Mouse (Mus musculus) monocyte, adult 5-6 weeks (primary cell): ENCODE data around the gene Foxn1. TPM values are rescaled to one million over a fixed set of nuclear protein-coding genes. Genes with fewer than 3 reads are reported as not detected.

Experiments
- ATAC-seq: fragments of 153-309, 156-312 bp; replicated peaks from 2 replicates; pipeline ENCODE4 v1.8.0; 2017; ENCODE audit warnings: mild to moderate bottlenecking; ENCODE audit not compliant: low TSS enrichment, insufficient number of reproducible peaks, severe bottlenecking, poor library complexity, low FRiP score
- total RNA-seq: library from RNA; stranded (forward); fragments of 200-1000, 200-491, 200-594 nt; gene quantifications from 3 replicates; pipeline ENCODE4 v1.2.3, GENCODE M21; 2017

Foxn1 gene
- total RNA-seq, 1 experiment from 2014 or later, result not detected

GRCm38 (mm10) chr11:78367456-78368225 is 18.7 kb downstream of the Foxn1 start:
- no peak for ATAC-seq

- ATAC-seq, result no peak
These were observed 22.3 kb downstream of the Foxn1 start for GRCm38 (mm10) chr11:78364103-78364502.

GRCm38 (mm10) chr11:78363309-78364007 is 22.9 kb downstream of the Foxn1 start:
- no peak for ATAC-seq

- ATAC-seq, result no peak
These were observed 25.6 kb downstream of the Foxn1 start for GRCm38 (mm10) chr11:78360789-78361131.

GRCm38 (mm10) chr11:78360125-78360788 is 26.1 kb downstream of the Foxn1 start:
- peak; percentile 75 for ATAC-seq

GRCm38 (mm10) chr11:78358330-78359007 is 27.9 kb downstream of the Foxn1 start:
- ATAC-seq, result no peak

GRCm38 (mm10) chr11:78355471-78356238 is 30.7 kb downstream of the Foxn1 start:
- no peak for ATAC-seq

GRCm38 (mm10) chr11:78354905-78355304 is 31.5 kb downstream of the Foxn1 start:
- ATAC-seq, result no peak

DNA sequence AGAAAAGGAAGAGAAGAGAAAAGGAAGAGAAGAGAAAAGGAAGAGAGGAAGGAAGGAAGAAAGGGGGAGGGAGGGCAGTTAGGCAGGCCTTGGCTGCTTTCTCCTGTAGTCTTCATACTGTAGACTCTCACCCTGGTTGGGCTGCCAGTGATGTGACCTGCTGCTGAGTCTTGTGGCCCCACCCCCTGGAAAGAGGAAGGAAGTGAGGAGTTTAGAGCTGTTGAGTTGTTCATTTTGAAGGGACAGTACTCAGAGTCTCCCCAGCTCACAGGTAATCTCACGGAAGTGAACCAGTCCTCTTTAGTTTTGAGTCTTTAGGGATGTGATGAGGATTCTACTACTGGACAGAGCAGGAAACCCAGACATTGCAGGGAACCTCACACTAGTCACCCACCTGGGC is 33.3 kb downstream of the Foxn1 start:
- peak; percentile 47 for ATAC-seq

DNA sequence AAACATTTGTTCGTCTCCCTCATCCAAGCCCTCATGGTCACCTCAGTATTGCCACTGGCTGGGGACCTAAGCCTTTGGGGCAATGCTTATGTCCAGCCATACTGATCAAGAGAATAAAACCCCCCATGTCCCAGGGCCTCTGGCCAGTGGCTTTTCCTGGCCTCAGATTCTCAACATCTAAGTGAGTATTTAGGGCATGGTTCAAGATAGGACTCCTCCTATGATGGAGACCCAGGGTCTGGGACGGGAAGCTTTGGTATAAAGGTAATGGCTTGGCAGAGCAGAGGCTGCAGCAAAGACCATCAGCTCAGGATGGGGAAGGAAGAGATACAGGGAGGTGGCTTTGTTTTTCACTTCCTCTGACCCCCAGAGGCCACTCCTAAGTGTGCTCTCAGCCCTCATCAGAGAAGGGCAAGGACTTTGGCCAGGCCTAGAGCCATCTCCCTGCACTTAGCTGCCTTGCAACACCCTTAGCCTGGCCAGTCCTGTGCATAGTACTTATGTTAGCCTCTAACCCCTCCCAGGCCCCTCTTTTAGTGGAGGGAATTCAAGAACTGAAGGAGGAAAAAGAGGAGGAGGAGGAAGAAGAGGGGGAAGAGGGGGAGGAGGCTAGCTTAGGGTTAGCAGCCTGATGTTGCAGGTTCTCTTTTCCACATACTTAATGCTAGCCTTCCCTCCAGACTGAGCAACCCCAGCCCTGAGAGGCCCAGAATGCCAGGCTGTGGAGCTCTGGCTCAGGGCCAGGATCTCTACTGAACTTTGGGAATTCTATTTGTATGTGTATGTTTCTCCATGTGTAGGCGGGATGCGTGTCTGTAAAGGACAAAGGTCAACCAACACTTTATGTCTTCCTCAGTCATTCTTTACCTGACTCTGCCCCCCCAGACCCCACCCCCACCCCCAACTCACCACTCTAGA is 36.7 kb downstream of the Foxn1 start:
- ATAC-seq, result peak; percentile 36

GRCm38 (mm10) chr11:78348474-78348873 is 37.9 kb downstream of the Foxn1 start:
- ATAC-seq, result no peak

GRCm38 (mm10) chr11:78347908-78348307 is 38.5 kb downstream of the Foxn1 start:
- peak; percentile 51 for ATAC-seq

- no peak for ATAC-seq
These were observed 39.1 kb downstream of the Foxn1 start for GRCm38 (mm10) chr11:78347070-78347754.

- no peak for ATAC-seq
These were observed 39.9 kb downstream of the Foxn1 start for GRCm38 (mm10) chr11:78346326-78347069.

DNA sequence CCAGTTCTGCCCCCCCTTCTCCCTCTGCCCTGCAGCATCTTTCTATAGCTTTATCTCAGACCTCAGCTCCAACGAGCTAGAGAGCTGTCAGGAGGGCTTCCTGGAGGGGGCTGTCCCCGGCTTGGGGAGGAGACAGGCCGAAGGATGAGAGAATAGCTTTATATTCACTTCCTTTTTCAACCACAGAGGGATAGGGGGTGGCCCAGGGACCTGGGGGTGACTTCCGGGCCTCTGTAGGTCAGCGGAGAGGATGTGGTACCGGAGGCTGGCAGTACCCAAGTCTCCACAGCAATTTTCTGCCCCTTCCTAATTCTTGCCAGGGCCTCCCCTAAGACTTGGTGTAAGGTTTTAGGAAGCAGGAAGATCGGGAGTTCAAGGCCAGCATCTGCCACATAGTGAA is 40.6 kb downstream of the Foxn1 start:
- ATAC-seq, result peak; percentile 55

DNA sequence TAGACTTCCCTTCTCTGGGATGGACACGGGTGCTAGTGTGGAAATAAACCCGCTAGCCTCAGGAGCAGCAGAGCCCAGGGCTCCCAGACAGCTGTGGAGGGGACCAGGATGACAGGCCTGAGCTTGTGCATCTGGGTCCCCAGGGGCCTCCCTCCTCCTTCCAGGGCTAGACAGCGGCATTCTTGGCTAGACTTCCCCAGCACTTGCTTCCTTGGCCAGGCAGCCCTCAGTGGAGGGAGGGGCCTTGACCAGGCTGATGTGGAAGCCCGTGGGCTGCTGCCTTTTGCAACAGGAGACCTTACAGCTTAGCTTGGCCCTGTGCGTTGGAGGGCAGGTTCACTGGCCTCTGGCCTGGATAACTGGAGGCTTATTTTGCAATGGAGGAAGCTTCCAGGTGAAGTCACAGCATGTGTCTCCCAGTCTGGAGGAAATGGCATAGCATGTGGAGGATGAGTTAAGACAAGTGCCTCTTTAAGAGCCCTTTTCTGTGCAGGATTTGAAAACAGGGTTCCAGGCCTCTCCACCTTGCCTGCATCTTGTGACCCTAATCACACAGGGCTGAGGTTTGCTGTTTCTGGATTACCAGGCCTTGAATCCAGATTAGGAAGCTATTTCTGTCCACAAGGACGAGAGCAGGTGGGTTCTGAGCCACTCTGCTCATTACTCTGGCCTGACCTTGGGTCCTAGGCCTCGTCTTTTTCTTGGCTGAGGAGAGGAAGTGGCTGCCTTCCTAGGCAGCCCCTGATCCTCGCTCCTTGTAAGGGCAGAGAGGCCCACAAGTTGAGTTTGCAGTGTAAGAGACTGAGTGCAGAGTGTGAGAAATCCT is 41.3 kb downstream of the Foxn1 start:
- no peak for ATAC-seq
